Mouse (Mus musculus) liver, embryonic 12.5 days (tissue): ENCODE measurements around the gene Klhl35. TPM values are rescaled to one million over a fixed set of nuclear protein-coding genes. Genes with fewer than 3 reads are reported as not detected.

ENCODE experiments used
- ATAC-seq: fragments of 200-750 bp; cut with Nextera tagmentation; 2 replicates; pipeline ENCODE4 v1.8.0; 2017; ENCODE audit warnings: moderate number of reproducible peaks, mild to moderate bottlenecking, moderate library complexity
- H3K27ac ChIP-seq: fragments of 300-500 bp; sonication (generic); 2 replicates; pipeline ENCODE4 v1.5.1; 2016; ENCODE audit warnings: mild to moderate bottlenecking
- H3K27me3 ChIP-seq: fragments of 300-500 bp; sonication (generic); replicated peaks from 2 replicates; pipeline ENCODE4 v1.6.1; 2016; ENCODE audit warnings: mild to moderate bottlenecking, moderate library complexity
- H3K36me3 ChIP-seq: fragments of 300-500 bp; sonication (generic); 2 replicates; pipeline ENCODE4 v1.6.1; 2016; ENCODE audit warnings: mild to moderate bottlenecking, moderate library complexity
- H3K4me1 ChIP-seq: fragments of 300-500 bp; sonication (generic); 2 replicates; pipeline ENCODE4 v1.6.1; 2016
- H3K4me2 ChIP-seq: fragments of 300-500 bp; sonication (generic); 2 replicates; pipeline ENCODE4 v1.6.1; 2016; ENCODE audit warnings: mild to moderate bottlenecking, moderate library complexity
- H3K4me3 ChIP-seq: fragments of 300-500 bp; sonication (generic); 2 replicates; pipeline ENCODE4 v1.5.1; 2016; ENCODE audit warnings: mild to moderate bottlenecking, moderate library complexity
- H3K9ac ChIP-seq: fragments of 300-500 bp; sonication (generic); 2 replicates; pipeline ENCODE4 v1.6.1; 2016; ENCODE audit warnings: mild to moderate bottlenecking, moderate library complexity
- H3K9me3 ChIP-seq: fragments of 300-500 bp; sonication (generic); replicated peaks from 2 replicates; pipeline ENCODE4 v1.6.1; 2016; ENCODE audit warnings: mild to moderate bottlenecking, moderate library complexity
- WGBS: fragments of 180-500 bp; shearing (Covaris S2); methylation state at CpG from one replicate; pipeline ENCODE4 v1.1.7; 2016; ENCODE audit not compliant: insufficient replicate concordance; 5-methylcytosine and 5-hydroxymethylcytosine counted together
- polyA plus RNA-seq: library from polyadenylated mRNA; unstranded; fragments of >200 nt; fragmentation: Nextera tagmentation; extraction: Ambion mirVana; gene quantifications from 2 replicates; pipeline ENCODE4 v1.2.1, GENCODE M21; 2016

The Klhl35 gene
- polyA plus RNA-seq, 1 experiment from 2014 or later = 0.14 TPM

- Histone ChIP-seq H3K4me2 (no peak overlapping the region), H3K36me3 (no peaks in the 10 kb centered on the region), H3K9ac (no peak overlapping the region), H3K27ac (no peak overlapping the region), H3K27me3 (peaks cover 22% of the 10 kb centered on the region), H3K9me3 (no peaks in the 10 kb centered on the region), H3K4me1 (peaks cover 5% of the 10 kb centered on the region; the same call in 1 of the 2 replicates), H3K4me3 (no peak overlapping the region)
- 65% methylated on average over 7 of the region's 7 CpGs for WGBS
- ATAC-seq = no peak
Observed at GRCm38 (mm10) chr7:99452859-99453258, 12.9 kb upstream of the Klhl35 start.

GRCm38 (mm10) chr7:99454044-99454443 is 11.8 kb upstream of the Klhl35 start:
- no peaks in the 10 kb centered on the region for H3K9me3 ChIP-seq
- no peak overlapping the region for H3K9ac ChIP-seq
- no peak overlapping the region for H3K4me2 ChIP-seq
- no peak for ATAC-seq
- H3K4me3 ChIP-seq = no peak overlapping the region
- no peaks in the 10 kb centered on the region for H3K36me3 ChIP-seq
- WGBS = 48% methylated on average over 4 of the region's 4 CpGs
- H3K4me1 ChIP-seq = peaks cover 5% of the 10 kb centered on the region; the same call in 1 of the 2 replicates
- no peak overlapping the region for H3K27ac ChIP-seq
- H3K27me3 ChIP-seq = peaks cover 17% of the 10 kb centered on the region; the same call in 1 of the 2 replicates

- H3K4me3 ChIP-seq = no peak overlapping the region
- 81% methylated on average over 8 of the region's 8 CpGs for WGBS
- ATAC-seq = no peak
- no peak overlapping the region for H3K4me2 ChIP-seq
- peaks cover 14% of the 10 kb centered on the region; the same call in 1 of the 2 replicates for H3K27me3 ChIP-seq
- H3K9me3 ChIP-seq = no peaks in the 10 kb centered on the region
- H3K27ac ChIP-seq = no peak overlapping the region
- no peaks in the 10 kb centered on the region for H3K4me1 ChIP-seq
- H3K36me3 ChIP-seq = no peaks in the 10 kb centered on the region
- no peak overlapping the region for H3K9ac ChIP-seq
Observed at GRCm38 (mm10) chr7:99458849-99459248, 7.0 kb upstream of the Klhl35 start.

GRCm38 (mm10) chr7:99459888-99460652 is 5.7 kb upstream of the Klhl35 start:
- Histone ChIP-seq H3K27me3 (peaks cover 19% of the 10 kb centered on the region), H3K4me1 (no peaks in the 10 kb centered on the region), H3K9ac (no peak overlapping the region), H3K9me3 (no peaks in the 10 kb centered on the region), H3K4me3 (no peak overlapping the region), H3K4me2 (no peak overlapping the region), H3K27ac (no peak overlapping the region), H3K36me3 (no peaks in the 10 kb centered on the region)
- 74% methylated on average over 15 of the region's 15 CpGs for WGBS
- ATAC-seq = no peak

GRCm38 (mm10) chr7:99463120-99463519 is 2.7 kb upstream of the Klhl35 start:
- Histone ChIP-seq H3K27me3 (peaks cover 36% of the 10 kb centered on the region), H3K4me1 (peaks cover 10% of the 10 kb centered on the region), H3K9me3 (no peaks in the 10 kb centered on the region), H3K4me3 (no peak overlapping the region), H3K4me2 (no peak overlapping the region), H3K9ac (no peak overlapping the region), H3K36me3 (no peaks in the 10 kb centered on the region), H3K27ac (no peak overlapping the region)
- ATAC-seq = no peak
- 55% methylated on average over 2 of the region's 2 CpGs for WGBS

GRCm38 (mm10) chr7:99467916-99468282 is 2.1 kb downstream of the Klhl35 start:
- peak overlapping the region; percentile 76 for H3K27ac ChIP-seq
- no peaks in the 10 kb centered on the region for H3K9me3 ChIP-seq
- 7% methylated on average over 9 of the region's 11 CpGs for WGBS
- peak overlapping the region; percentile 59 for H3K4me3 ChIP-seq
- ATAC-seq = peak; percentile 14; the same call in 1 of the 2 replicates
- H3K36me3 ChIP-seq = peaks cover 15% of the 10 kb centered on the region
- peak overlapping the region; percentile 65 for H3K9ac ChIP-seq
- peaks cover 31% of the 10 kb centered on the region for H3K4me1 ChIP-seq
- peak overlapping the region; percentile 83 for H3K4me2 ChIP-seq
- peaks cover 70% of the 10 kb centered on the region for H3K27me3 ChIP-seq

- Histone ChIP-seq H3K36me3 (peaks cover 21% of the 10 kb centered on the region), H3K27ac (peak overlapping the region; percentile 76), H3K4me1 (peaks cover 32% of the 10 kb centered on the region), H3K9ac (peak overlapping the region; percentile 65), H3K4me3 (peak overlapping the region; percentile 59), H3K4me2 (peak overlapping the region; percentile 83), H3K9me3 (no peaks in the 10 kb centered on the region), H3K27me3 (peaks cover 70% of the 10 kb centered on the region)
- WGBS = 2% methylated on average over 134 of the region's 145 CpGs
- ATAC-seq = peak; percentile 46
Observed at GRCm38 (mm10) chr7:99468283-99469132, 2.7 kb downstream of the Klhl35 start.

- peaks cover 45% of the 10 kb centered on the region for H3K4me1 ChIP-seq
- peaks cover 34% of the 10 kb centered on the region for H3K36me3 ChIP-seq
- no peaks in the 10 kb centered on the region for H3K9me3 ChIP-seq
- peaks cover 67% of the 10 kb centered on the region for H3K27me3 ChIP-seq
- no peak for ATAC-seq
- no peak overlapping the region for H3K27ac ChIP-seq
- H3K9ac ChIP-seq = no peak overlapping the region
- 59% methylated on average over 17 of the region's 17 CpGs for WGBS
- H3K4me2 ChIP-seq = no peak overlapping the region
- no peak overlapping the region for H3K4me3 ChIP-seq
Observed at GRCm38 (mm10) chr7:99469680-99470405, 4.0 kb downstream of the Klhl35 start.

GRCm38 (mm10) chr7:99471578-99471977 is 5.8 kb downstream of the Klhl35 start:
- H3K27me3 ChIP-seq = peaks cover 50% of the 10 kb centered on the region

GRCm38 (mm10) chr7:99473638-99474407 is 8.0 kb downstream of the Klhl35 start:
- Histone ChIP-seq H3K4me1 (peaks cover 64% of the 10 kb centered on the region), H3K27ac (peak overlapping the region; percentile 75), H3K9ac (no peak overlapping the region), H3K36me3 (peaks cover 71% of the 10 kb centered on the region), H3K4me3 (no peak overlapping the region), H3K4me2 (0 out of 2 replicates have a peak overlapping the region, but pooled peaks have one; percentile 13), H3K27me3 (peaks cover 28% of the 10 kb centered on the region), H3K9me3 (no peaks in the 10 kb centered on the region)
- ATAC-seq = peak; percentile 18; the same call in 1 of the 2 replicates
- WGBS = 72% methylated on average over 14 of the region's 14 CpGs

More at GRCm38 (mm10) chr7:99471578-99471977, 5.8 kb downstream of the Klhl35 start:
- Histone ChIP-seq H3K4me1 (peaks cover 62% of the 10 kb centered on the region), H3K27ac (no peak overlapping the region), H3K9ac (no peak overlapping the region), H3K36me3 (peaks cover 49% of the 10 kb centered on the region), H3K9me3 (no peaks in the 10 kb centered on the region), H3K4me2 (no peak overlapping the region), H3K4me3 (no peak overlapping the region)
- 64% methylated on average over 18 of the region's 18 CpGs for WGBS
- ATAC-seq = no peak
